Mouse (Mus musculus) heart, postnatal 25 days (tissue): ENCODE data around the gene Vat1. TPM values are rescaled to one million over a fixed set of nuclear protein-coding genes. Genes with fewer than 3 reads are reported as not detected.
"Not testable (repeated sequence)": the region's sequence is repeated elsewhere in the genome, so short reads cannot be mapped to it uniquely, and the experiment has no call there.

Source experiments
- DNase-seq: peaks from one replicate; pipeline ENCODE4 v3.0.0; 2022; ENCODE audit warnings: low spot score
- intact Hi-C: fragments of 180-260 bp; cut with DNase I; formaldehyde crosslinking; loops from one replicate; pipeline ENCODE4 v1.15.1; 2025
- total RNA-seq, 2 experiments: library from RNA; stranded (reverse); gene quantifications; 2 replicates each; pipeline ENCODE4 v1.2.3; 2021

Vat1 gene
- total RNA-seq, result 10 to 100 TPM; 21.6 to 25.5 TPM

DNA sequence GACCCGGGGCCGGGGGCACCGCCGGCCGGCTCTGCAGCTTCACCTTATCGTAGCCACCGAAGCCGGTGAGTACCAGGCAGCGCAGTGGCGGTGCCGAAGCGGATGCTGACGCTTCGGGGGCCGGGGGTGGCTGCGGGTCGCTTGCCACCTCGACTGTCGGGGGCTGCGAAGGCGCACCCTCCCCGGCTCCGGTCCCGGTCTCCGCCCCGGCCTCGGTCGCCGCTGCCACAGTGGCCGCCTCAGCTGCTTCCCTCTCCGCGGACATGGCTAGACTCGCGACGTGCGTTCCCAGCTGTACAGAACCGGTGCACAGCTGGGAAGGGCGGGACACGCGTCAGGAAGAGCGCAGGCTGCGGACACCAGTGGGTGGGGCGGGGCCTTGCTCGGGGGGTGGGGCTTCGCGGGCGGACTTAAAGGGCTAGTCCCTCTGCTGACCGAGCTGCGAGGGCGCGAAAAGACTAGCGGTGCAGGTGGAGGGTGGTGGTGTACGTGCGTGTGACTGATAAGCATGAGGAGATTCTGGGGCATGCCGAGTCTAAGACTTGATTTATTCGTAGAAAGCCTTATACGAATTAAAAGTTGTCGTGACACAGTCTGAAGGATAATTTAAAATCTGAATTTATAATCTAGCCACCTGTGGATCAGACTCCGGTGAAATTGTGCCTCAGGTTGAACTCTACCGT is at the start of gene Vat1:
Gene Vat1, minus strand, starts transcription at position 362 of the 683 bp plus-strand sequence.
- intact Hi-C loops, result loop anchor here (5.0 kb wide), 1 partner anchor 86 kb away; the partner anchor contains the start of genes Brca1 and Nbr1
- peak; percentile 55 for DNase-seq

DNA sequence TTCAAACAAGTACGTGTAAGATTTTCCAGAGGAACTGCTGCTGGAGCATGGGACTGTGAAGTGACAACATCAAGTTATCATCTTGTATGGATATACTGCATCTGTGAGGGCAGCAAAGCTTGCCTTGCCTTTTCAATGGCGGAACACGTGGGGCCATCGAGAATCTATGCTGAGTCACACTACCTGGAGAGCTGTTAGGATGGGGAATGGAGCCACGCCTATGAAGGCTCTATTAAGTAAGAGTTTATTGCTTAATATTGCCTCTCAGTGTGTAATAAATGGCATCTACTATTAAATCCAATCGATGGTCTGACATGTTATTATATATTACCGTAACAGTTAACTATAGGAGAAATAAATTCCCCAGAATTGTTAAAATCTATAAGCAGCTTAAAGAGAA is 41.1 kb upstream of the Vat1 start:
- intact Hi-C loops, result no loop called here
- DNase-seq, result no peak

DNA sequence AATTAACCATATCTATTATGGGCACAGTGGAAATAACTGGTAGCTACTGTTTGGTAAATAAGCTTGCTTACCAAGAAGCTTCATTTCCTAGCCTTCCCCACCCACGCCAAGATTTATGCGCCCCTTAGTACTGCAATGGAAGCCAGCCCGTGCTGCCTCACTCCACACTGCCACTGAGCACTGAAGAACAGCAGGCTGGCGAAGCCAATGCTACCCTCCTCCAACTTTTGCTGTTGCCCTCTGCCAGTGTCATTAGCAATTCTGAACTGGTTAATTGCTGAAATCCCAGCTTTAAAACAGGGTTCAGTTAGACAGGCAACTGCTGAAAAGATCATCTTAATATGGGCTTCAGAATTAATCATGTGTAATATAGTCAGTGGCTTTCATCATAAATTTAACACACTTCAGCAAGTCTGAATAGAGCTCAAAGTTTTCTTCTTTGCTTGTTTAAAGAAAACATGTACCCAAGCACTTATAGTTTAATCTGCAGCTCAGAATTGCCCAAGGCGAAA is 40.3 kb upstream of the Vat1 start:
- intact Hi-C loops, result no loop called here
- DNase-seq, result no peak

DNA sequence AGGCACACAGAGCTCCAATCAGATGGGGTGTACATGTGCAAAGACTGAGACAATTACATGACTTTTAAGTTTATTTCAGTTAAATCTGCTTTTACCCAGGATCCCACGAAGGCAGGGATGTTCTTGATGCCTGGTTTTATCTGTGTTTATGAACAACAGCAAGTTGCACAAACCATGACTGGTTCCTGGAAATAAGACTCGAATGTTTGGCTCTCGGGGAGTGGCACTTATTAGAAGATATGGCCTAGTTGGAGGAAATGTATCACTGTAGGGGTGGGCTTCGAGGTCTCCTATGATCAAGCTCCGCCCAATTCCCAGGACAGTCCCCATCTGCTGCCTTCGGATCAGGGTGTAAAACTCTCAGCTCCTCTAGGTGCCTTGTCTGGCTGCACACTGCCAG is 20.1 kb upstream of the Vat1 start:
- intact Hi-C loops, result no loop called here
- DNase-seq, result no peak

DNA sequence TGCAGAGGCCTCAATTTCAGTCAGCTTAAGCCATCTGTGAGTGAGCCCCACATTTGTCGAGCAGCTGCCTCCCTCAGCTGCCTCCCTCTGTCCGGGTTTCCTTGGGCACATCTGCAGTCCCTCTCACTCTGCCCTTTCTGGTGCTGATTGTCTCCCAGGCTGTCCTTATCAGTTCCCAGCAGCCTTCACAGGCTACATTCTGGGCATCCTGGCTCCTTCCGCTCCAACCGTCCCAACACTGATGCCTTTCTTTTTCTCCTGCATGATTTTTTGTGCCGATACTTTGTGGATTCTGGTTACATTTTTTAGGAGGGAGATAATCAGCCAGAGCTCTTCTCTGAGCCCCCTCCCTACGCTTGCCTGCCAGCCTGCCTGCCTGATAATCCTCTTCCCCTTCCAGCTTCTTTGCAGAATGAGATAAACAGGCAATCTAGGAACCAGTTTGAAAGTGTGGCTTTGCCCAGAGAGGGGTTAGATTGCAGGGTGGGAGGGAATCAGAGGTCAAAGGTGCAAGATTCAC is 19.5 kb upstream of the Vat1 start:
- intact Hi-C loops, result no loop called here

DNA sequence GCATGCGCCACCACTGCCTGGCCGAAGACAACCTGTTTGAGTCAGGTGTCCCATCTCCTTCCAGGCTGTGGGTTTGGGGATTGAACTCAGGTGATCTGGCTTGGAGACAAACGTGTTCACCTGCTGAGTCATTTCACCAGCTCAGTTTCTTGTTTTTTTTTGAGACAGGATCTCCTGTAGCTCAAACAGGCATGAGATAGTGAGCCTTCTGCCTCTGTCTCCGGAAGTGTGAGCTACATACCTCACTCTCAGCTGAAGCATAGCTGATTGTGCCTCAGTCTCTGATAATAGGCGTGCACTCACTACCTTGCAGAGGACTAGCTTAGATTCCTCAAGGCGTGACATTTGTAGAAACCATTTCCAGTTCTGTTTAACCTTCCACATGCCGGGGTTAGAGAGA is 18.8 kb upstream of the Vat1 start:
- no peak for DNase-seq
- intact Hi-C loops, result no loop called here

More for the DNA sequence above, 19.5 kb upstream of the Vat1 start:
- no peak for DNase-seq

DNA sequence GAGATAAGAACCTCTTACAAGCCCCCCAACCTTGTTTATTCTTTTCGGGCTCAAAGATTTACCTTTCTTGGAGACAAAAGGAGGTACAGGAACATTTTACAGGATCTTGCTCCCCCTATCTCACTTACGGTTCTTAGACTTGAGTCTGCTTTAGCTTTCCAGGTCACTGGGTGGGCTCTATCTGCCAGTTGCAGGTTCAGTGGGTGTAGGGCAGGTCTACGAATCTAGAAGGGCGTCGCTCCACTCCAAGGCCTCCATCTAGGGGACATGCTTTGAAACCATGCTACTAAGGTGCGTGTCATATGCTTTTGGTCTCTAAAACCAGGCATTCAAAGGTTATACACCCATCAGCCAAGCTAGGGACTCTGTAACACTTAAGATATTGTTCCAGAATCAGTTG is 18.2 kb upstream of the Vat1 start:
- no peak for DNase-seq
- intact Hi-C loops, result no loop called here

DNA sequence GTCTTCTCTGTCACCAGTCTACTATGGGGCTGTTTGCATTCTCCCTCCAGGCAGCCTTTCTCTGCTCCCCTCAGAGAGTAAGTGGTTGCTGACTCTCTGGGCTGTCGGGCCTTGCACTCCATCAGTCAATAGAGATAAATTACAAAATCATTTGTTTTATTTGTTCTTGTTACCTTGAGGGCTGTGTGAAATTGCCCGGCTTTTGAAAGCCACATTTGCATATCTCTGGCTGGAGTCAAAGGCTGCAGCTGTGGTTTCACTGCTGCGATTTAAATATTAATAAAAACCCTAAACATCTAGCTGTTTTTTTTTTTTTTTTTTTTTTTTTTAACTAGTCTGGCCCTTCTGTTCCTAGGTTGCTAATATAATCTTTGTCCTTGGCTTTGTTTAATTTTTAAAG is 17.8 kb upstream of the Vat1 start:
- no peak for DNase-seq
- intact Hi-C loops, result no loop called here

DNA sequence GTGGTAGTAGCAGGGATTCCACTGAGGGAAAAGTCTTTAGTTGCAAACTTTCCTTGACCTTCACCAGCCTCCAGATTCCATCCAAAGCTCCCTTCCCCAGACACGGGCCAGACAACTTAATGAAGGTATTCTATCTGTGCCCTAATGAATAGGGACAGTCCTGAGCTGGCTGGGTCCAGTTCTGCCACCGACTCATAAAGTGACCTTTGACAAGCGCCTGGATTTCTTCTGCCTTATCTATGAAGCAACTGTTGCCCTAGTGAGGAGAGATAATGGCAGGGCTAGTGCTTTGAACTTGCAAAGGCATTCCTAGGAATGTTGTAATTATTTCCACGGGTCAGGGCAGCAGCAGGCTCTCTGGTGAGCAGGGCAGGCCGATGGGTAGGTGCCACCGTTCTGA is 14.9 kb upstream of the Vat1 start:
- intact Hi-C loops, result no loop called here
- DNase-seq, result no peak

DNA sequence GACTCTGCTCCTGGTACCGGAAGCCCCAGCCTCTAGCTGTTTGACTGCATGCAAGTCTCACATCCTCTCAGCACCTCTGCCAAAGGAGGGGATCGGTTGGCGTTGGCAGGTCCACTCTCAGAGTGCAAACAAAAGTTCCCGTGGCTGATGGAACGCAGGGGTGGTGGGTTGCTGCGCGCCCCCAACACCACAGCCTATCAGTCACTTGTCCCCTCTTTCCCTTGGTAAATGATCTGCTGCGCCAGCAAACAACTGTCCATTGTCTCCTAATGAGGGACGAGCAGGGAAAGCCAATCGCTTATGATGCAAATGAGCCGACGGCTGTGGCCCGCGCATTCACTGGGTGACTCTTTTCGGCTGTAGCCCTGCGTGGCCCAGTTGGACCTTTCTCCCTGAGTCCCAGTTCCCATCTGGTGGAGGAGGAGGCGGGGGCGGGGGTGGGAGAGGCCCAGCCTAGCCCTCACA is 13.2 kb upstream of the Vat1 start:
- intact Hi-C loops, result no loop called here
- no peak for DNase-seq

DNA sequence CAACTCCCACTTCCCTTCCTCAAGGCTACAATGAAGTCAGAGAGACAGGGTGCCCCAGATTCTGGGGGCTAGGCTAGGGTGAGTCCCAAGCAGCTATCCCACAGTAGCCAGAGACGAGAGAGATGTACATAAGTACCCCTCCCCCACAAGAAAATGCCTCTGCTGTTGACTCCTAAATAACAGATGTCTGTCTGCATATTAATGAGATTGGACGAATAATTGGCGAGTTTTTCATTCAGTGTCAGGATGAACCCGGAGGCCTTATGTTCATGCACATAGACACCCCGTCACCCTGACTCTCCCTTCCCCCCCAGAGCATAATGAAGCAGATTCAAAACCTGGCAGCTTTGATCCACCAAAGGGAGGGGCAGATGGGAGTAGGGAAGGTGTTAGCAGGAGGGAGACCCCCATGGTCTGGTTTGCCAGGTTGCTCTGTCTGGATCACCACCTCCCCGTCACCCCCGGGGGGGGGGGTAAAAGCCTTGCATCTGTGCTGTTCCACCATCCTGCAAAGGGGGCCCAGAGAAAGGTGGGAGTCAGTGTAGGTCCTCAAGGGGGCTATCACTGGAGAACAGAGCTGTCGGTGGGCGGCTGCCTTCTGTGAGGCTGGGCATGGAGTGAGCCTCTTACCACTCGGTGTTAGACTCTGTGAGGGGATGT is 11.7 kb upstream of the Vat1 start:
- no peak for DNase-seq

DNA sequence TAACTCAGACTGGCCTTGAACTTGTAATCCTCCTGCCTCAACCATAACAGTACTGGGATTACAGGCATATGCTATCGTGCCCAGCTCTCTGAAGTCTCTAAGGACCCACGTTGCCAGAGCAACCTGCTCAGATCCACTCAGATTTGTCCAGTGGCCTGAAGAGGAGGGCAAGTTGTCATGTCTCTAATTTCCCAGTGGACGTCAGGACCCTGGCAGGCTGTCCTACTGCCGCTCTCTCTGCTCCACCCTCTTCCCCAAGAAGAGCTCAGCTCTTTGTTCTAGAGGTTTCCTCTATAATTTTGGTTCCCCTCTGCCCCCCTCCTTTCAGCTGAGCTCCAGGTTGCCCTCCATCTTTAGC is 11.1 kb upstream of the Vat1 start:
- intact Hi-C loops, result no loop called here
- DNase-seq, result no peak

More for the DNA sequence above, 11.7 kb upstream of the Vat1 start:
- intact Hi-C loops, result no loop called here

DNA sequence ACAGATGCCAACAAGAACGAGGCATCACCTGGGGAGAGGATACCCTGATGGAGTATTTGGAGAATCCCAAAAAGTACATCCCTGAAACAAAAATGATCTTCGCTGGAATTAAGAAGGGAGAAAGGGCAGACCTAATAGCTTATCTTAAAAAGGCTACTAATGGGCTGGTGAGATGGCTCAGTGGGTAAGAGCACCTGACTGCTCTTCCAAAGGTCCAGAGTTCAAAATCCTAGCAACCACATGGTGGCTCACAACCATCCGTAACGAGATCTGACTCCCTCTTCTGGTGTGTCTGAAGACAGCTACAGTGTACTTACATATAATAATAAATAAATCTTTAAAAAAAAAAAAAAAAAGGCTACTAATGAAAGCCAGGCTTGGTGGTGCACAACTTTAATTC is 10.3 kb upstream of the Vat1 start:
- intact Hi-C loops, DNase-seq: not testable (repeated sequence)

DNA sequence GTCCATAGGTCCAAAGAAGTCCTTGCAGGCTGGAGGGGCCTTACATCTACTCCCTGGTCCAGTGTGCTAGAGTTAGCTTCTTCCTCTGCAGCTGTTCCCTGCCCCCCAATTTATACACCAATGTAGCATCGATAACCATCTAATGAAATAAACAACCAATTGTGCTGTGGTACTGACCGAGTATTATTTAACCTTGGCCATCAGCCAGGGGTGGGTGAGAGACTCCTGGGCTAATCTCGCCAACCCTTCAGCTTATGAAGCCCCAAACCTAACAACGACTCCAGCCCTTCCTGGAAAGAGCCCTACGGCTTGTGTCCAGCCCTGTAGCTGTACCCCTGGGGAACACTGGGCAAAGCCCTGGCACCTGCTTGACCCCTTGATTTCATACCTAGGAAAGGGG is 8.3 kb upstream of the Vat1 start:
- intact Hi-C loops, result no loop called here

DNA sequence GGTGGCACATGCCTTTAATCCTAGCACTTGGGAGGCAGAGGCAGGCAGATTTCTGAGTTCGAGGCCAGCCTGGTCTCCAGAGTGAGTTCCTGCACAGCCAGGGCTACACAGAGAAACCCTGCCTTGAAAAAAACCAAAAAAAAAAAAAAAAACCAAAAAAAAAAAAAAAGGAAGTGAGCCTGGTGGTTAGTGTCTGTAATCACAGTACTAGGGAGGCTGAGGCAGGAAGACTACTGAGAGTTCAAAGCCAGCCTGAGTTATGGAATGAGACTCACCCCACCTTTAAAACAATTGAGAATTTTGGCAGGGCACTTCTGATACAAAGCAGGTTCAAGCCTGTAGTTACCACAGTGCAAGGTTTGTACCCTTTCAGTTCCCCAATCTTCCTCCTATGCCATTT is 7.7 kb upstream of the Vat1 start:
- intact Hi-C loops, DNase-seq: not testable (repeated sequence)

More for the DNA sequence above, 8.3 kb upstream of the Vat1 start:
- no peak for DNase-seq

DNA sequence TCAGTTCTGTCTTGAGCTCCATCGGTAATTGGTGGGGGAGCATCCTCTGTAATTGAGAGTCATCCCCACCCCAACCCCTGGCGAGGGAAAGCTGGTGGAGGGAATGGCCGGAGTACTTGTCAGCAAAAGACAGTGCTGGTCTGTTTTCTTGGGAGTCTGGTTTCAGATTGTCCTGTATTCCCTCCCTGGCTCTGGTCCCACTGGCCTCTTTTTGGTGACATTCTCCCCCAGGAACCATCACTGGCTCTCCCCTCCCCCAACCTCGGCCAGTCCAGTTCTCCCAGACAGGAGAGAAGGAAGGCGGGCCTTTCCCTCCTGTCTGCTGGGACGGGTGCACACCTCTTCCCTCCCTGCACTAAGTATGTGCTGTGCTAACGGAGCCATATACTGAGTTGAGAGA is 6.3 kb upstream of the Vat1 start:
- intact Hi-C loops, result no loop called here
- no peak for DNase-seq

DNA sequence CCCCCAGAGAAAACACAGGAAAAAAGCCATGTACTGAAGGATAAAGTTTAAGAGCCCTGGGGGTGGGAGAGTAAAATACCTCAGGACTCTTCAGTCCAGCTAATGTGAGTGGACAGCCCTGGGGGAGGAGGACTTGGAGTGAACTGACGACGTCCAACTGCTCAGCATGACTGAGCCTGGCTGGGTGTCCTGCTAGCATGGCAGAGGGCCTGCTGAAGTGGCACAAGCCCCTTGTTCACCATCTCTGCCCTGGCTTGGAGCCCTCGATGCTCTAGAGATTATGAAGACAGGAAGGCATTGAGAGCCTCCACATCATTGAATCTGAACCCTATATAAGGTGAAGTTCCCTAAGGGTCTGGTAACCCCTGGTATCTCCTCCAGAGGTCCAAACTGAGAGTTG is 5.9 kb upstream of the Vat1 start:
- intact Hi-C loops, result no loop called here

DNA sequence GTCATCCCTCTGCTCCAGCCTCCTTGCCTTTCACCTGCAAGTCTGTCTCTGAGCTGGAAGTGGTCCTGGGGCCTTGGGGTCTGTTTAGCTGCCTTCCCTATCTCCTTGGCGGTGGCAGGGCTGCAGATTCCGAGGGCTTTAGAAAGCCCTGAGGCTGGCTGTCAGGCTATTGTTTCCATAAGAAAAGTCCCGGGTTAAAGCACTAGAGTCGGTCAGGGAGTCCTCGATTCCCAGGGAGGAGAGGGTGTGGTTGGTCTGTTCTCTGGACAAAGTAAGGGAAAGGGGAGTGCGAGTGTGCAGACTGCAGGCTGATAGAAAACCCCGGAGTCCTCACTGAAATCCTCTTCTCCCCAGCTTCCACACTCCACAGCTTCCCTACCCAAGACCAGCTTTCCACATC is 4.2 kb upstream of the Vat1 start:
- intact Hi-C loops, result no loop called here
- DNase-seq, result no peak

More for the DNA sequence above, 5.9 kb upstream of the Vat1 start:
- DNase-seq, result no peak

DNA sequence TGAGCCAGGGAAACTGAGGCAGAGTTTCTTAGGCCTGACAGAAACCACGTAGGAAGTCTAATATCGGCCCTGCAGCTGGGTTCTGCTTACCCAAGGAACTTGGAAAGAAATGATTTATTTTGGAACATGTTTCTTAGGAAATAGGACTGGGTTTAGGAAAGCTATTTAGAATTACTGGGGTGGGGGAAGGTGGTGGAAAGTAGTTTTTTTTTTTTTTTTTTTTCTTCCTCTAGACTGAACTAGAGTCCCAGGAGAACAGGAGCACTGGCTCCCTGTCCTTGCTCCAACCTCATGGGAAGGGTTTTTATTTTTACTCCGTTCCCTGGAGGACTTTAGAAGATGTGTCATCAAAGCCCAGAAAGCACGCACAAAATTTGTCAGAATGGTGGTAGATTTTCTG is 3.1 kb upstream of the Vat1 start:
- intact Hi-C loops, result loop anchor here (5.0 kb wide), 1 partner anchor 83 kb away; the partner anchor contains the start of genes Brca1 and Nbr1
- DNase-seq, result no peak

DNA sequence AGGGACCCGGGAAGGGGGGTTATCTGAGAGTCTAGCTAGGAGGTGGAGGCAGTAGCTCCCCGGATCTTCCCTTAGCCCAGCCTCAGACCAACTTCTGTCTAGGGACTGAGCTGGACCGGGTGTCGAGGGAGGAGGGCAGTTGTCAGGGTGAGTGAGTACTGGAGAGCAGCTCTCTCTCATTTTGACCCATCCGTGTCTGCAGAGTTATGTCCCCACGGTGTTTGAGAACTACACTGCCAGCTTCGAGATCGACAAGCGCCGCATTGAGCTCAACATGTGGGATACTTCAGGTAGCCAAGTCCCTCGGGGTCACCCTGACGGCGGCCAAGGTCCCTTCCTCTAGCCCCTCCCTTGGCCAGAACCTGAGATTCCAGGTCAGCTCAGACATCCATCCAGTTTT is 2.7 kb upstream of the Vat1 start:
- DNase-seq, result no peak
- intact Hi-C loops, result loop anchor here (5.0 kb wide), 1 partner anchor 84 kb away; the partner anchor contains the start of genes Brca1 and Nbr1

DNA sequence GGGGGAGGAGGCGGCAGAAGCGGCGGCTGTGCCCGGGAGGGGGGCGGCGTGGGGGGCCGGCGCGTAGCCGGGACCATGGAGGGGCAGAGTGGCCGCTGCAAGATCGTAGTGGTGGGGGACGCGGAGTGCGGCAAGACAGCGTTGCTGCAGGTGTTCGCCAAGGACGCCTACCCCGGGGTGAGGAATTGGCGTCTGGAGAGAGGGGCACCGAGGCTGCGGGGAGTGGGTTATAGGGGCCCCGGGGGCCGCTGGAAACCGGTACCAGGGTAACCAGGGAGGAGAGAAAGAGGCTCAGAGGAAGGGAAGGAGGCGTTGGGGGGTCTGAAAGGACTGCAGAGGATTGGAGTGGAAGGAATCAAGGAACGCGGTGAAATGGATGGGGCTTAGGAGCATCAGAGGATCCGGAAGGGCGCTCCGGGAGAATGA is 2.2 kb upstream of the Vat1 start:
- intact Hi-C loops, result loop anchor here (5.0 kb wide), 1 partner anchor 84 kb away; the partner anchor contains the start of genes Brca1 and Nbr1
- DNase-seq, result no peak
